Mouse (Mus musculus) megakaryocyte-erythroid progenitor cell, adult 5 weeks (primary cell): ENCODE data around the gene Gm17693. TPM values are rescaled to one million over a fixed set of nuclear protein-coding genes. Genes with fewer than 3 reads are reported as not detected.

Experiments
- polyA plus RNA-seq: library from polyadenylated mRNA; stranded (reverse); fragments of >175 nt; gene quantifications from 2 replicates; pipeline ENCODE4 v1.2.3, GENCODE M21; 2012

Gm17693 gene
- polyA plus RNA-seq = not detected in 2 replicates

GRCm38 (mm10) chrX:125705144-125705543, at the start of gene Gm17693:
TSS of gene Gm17693 (plus strand) at chrX:125705444.

